In genomic region chr4:56411024-56411636, GRCm38 (mm10) we compare ENCODE assay signal across 17 mouse cellular contexts.
DNase-seq lines count a peak whose midpoint lies in the region; ATAC-seq lines count a peak whose summit lies in the region.
"Had no signal": no experiment of that assay in that cellular context is flagged by ENCODE, and none has a peak within 500 bp of the region (broad histone marks: within the 10 kb centered on the region; RNA-seq: fewer than 3 reads in every experiment).

No protein-coding gene starts in this region.

- H3K36me3 ChIP-seq in hindbrain, embryonic 15.5 days: no peaks in the 10 kb centered on the region
- H3K36me3 ChIP-seq: limb, embryonic 15.5 days; midbrain, embryonic 12.5 days had no signal

- H3K27ac ChIP-seq in hindbrain, embryonic 15.5 days (replicated peaks): no peak overlapping the region
- H3K27ac ChIP-seq: limb, embryonic 15.5 days; midbrain, embryonic 12.5 days had no signal

- no peaks in the 10 kb centered on the region for H3K9me3 ChIP-seq in hindbrain, embryonic 15.5 days
- H3K9me3 ChIP-seq: limb, embryonic 15.5 days; midbrain, embryonic 12.5 days had no signal

- H3K27me3 ChIP-seq in hindbrain, embryonic 15.5 days: no peaks in the 10 kb centered on the region
- H3K27me3 ChIP-seq: limb, embryonic 15.5 days; midbrain, embryonic 12.5 days had no signal

- H3K4me1 ChIP-seq in hindbrain, embryonic 15.5 days (replicated peaks): 0 out of 2 replicates have a peak, but pooled peaks cover 4% of the 10 kb centered on the region
- H3K4me1 ChIP-seq: limb, embryonic 15.5 days; midbrain, embryonic 12.5 days had no signal

- H3K4me2 ChIP-seq in hindbrain, embryonic 15.5 days: no peak overlapping the region
- H3K4me2 ChIP-seq: limb, embryonic 15.5 days; midbrain, embryonic 12.5 days had no signal

- peak; percentile 4 to 28 for DNase-seq in frontal cortex, adult 2 months (ENCODE audit: extremely low spot score in 1 of 2, low spot score in 1 of 2)
- no peak for DNase-seq in frontal cortex, postnatal 10 days (ENCODE audit: low spot score in 2 of 2)
- DNase-seq in right cerebral cortex, postnatal 10 days (ENCODE audit: low spot score in 2 of 2): peak; percentile 22 to 33
- DNase-seq in right cerebral cortex, postnatal 4 days: no peak
- DNase-seq in testis, postnatal 10 days (ENCODE audit: low spot score): no peak
- no peak for DNase-seq in thymus, adult 18-20 months
- DNase-seq in adrenal gland, postnatal 25 days: no peak
- DNase-seq: adrenal gland, postnatal 36 days; cerebellum, adult 18-20 months; heart, adult 11 months; kidney, adult 8-10 months; thymus, adult 2 months had no signal

- no peak overlapping the region for H3K4me3 ChIP-seq in hindbrain, embryonic 15.5 days
- H3K4me3 ChIP-seq: limb, embryonic 15.5 days; midbrain, embryonic 12.5 days had no signal

- no peak overlapping the region for H3K9ac ChIP-seq in hindbrain, embryonic 15.5 days
- H3K9ac ChIP-seq: limb, embryonic 15.5 days; midbrain, embryonic 12.5 days had no signal

- peak; percentile 71; the same call in 1 of the 2 replicates for ATAC-seq in hindbrain, embryonic 15.5 days (ENCODE audit: low FRiP score, low read depth)
- ATAC-seq: CD4-positive, CD25-positive, alpha-beta regulatory T cell, adult 4 months; lung, postnatal 0 days had no signal

- 32% methylated on average over 1 of the region's 1 CpGs for WGBS in hindbrain, embryonic 15.5 days

Comparison
In these comparisons a context has a peak if more than half of its experiments do, and no peak if none do; other contexts are left out.
1. DNase-seq: peak in frontal cortex, adult 2 months (2 of 2) and right cerebral cortex, postnatal 10 days (2 of 2); none in frontal cortex, postnatal 10 days (0 of 2), right cerebral cortex, postnatal 4 days (single experiment), testis, postnatal 10 days (single experiment), thymus, adult 18-20 months (0 of 2) and adrenal gland, postnatal 25 days (single experiment).